8 mouse cellular contexts compared by ENCODE assay signal in genomic region chr7:81162345-81162744, GRCm38 (mm10). TPM values are rescaled to one million over a fixed set of nuclear protein-coding genes. Genes with fewer than 3 reads are reported as not detected.
DNase-seq lines count a peak whose midpoint lies in the region; TF ChIP-seq lines count a peak whose summit lies in the region.

No protein-coding gene starts in this region.

- no peak overlapping the region for H3K27ac ChIP-seq in cortical plate, adult 2 months (ENCODE audit: insufficient read depth, low read length)
- no peak overlapping the region for H3K27ac ChIP-seq in layer of hippocampus, adult 2 months

- TF ChIP-seq CTCF in cortical plate, adult 2 months (IDR thresholded peaks at IDR 0.05; ENCODE audit: extremely low read depth, insufficient read depth, low read length), result peak; percentile 82
- TF ChIP-seq CTCF in layer of hippocampus, adult 2 months (conservative IDR thresholded peaks at IDR 0.05), result peak; percentile 83

- TF ChIP-seq POLR2A in cortical plate, adult 2 months (IDR thresholded peaks at IDR 0.05; ENCODE audit: extremely low read depth, insufficient read depth, low read length), result no peak

- no peak overlapping the region for H3K4me3 ChIP-seq in cortical plate, adult 2 months (ENCODE audit: insufficient read depth, low read length)
- H3K4me3 ChIP-seq in layer of hippocampus, adult 2 months, result no peak overlapping the region

- DNase-seq in CD4-positive, CD25-positive, alpha-beta regulatory T cell, adult 2 months (ENCODE audit: low read depth, low spot score), result peak; percentile 89
- peak; percentile 69 to 88 for DNase-seq in adrenal gland, adult (ENCODE audit: inconsistent age in 2 of 2, low spot score in 1 of 2)
- DNase-seq in heart, adult 9 months (ENCODE audit: low spot score in 2 of 2), result peak; percentile 30 to 70
- DNase-seq in layer of hippocampus, adult 2 months (ENCODE audit: low spot score in 2 of 2), result peak; percentile 70 to 81
- peak; percentile 86 for DNase-seq in lung, postnatal 10 days
- DNase-seq in retina, embryonic 14.5 days (ENCODE audit: low spot score), result peak; percentile 83
- peak; percentile 65 to 72 for DNase-seq in thymus, postnatal 36 days

- no peaks in the 10 kb centered on the region for H3K4me1 ChIP-seq in cortical plate, adult 2 months (ENCODE audit: control insufficient read depth, insufficient read depth, low read length)

RNA-seq across cellular contexts. Expression of gene Slc28a1, which starts 47.7 kb away (rescaled TPM):
- 0.33 and 0.36 TPM in 2 replicates for polyA plus RNA-seq in cortical plate, adult 2 months (2012; rRNA removed)
- total RNA-seq in layer of hippocampus, adult 2 months (2021), result not detected

RNA-seq across cellular contexts. Expression of gene Pde8a, which starts 51.1 kb away (rescaled TPM):
- 13.1 and 16.1 TPM in 2 replicates for polyA plus RNA-seq in cortical plate, adult 2 months (2012; rRNA removed)
- total RNA-seq in layer of hippocampus, adult 2 months (2021), result 1 to 10 TPM; 7.2 to 8.4 TPM
